Comparison of ENCODE assay signal across 17 mouse cellular contexts in genomic region chr13:92685273-92685672, GRCm38 (mm10).
DNase-seq lines count a peak whose midpoint lies in the region; ATAC-seq and TF ChIP-seq lines count a peak whose summit lies in the region.
"Had no signal": no experiment of that assay in that cellular context is flagged by ENCODE, and none has a peak within 500 bp of the region (broad histone marks: within the 10 kb centered on the region; RNA-seq: fewer than 3 reads in every experiment).

No protein-coding gene starts in this region.

- no peak overlapping the region for H3K4me2 ChIP-seq in heart, postnatal 0 days (ENCODE audit: low read depth, low read length)
- H3K4me2 ChIP-seq: midbrain, embryonic 11.5 days; neural tube, embryonic 12.5 days had no signal

- peaks cover 9% of the 10 kb centered on the region; the same call in 1 of the 2 replicates for H3K4me1 ChIP-seq in heart, postnatal 0 days (ENCODE audit: control insufficient read depth, insufficient read depth)

- 69% methylated on average over 4 of the region's 4 CpGs for WGBS in heart, postnatal 0 days

- no peak for TF ChIP-seq CTCF in heart, postnatal 0 days (IDR thresholded peaks at IDR 0.05; ENCODE audit: low read depth)

- ATAC-seq in heart, postnatal 0 days (ENCODE audit: insufficient read depth, low read depth) = no peak
- ATAC-seq: forebrain, embryonic 14.5 days; hindbrain, embryonic 16.5 days; intestine, postnatal 0 days had no signal

- no peak overlapping the region for H3K4me3 ChIP-seq in heart, postnatal 0 days (ENCODE audit: low read depth, low read length)
- H3K4me3 ChIP-seq: erythroblast, embryonic 14.5 days; neural tube, embryonic 12.5 days had no signal

- DNase-seq in heart, postnatal 0 days (ENCODE audit: low spot score) = peak; percentile 14
- DNase-seq in heart, postnatal 36 days = no peak
- DNase-seq in left cerebral cortex, adult 18-20 months (ENCODE audit: low spot score in 2 of 2) = peak; percentile 35 to 55
- DNase-seq in left cerebral cortex, postnatal 14 days (ENCODE audit: low spot score in 2 of 2) = no peak
- DNase-seq in adrenal gland, adult 8-10 months = peak; percentile 26
- DNase-seq in adrenal gland, postnatal 25 days = peak; percentile 31
- DNase-seq in gastrocnemius, adult 18-20 months (ENCODE audit: low spot score) = no peak
- DNase-seq: cerebellum, adult 8-10 months; liver; lung, adult 2 months; lung, postnatal 4 days had no signal

- H3K36me3 ChIP-seq in heart, postnatal 0 days (replicated peaks; ENCODE audit: control insufficient read depth, insufficient read depth, low read length) = peaks cover 14% of the 10 kb centered on the region; the same call in 1 of the 2 replicates

- no peaks in the 10 kb centered on the region for H3K27me3 ChIP-seq in heart, postnatal 0 days (ENCODE audit: control insufficient read depth, insufficient read depth, low read length)

- no peak for TF ChIP-seq EP300 in heart, postnatal 0 days (IDR thresholded peaks at IDR 0.05; ENCODE audit: low read depth)

- no peaks in the 10 kb centered on the region for H3K9me3 ChIP-seq in heart, postnatal 0 days (replicated peaks; ENCODE audit: control insufficient read depth, low read length)

- H3K27ac ChIP-seq in heart, postnatal 0 days (ENCODE audit: low read depth) = no peak overlapping the region
- H3K27ac ChIP-seq: neural tube, embryonic 12.5 days had no signal

- no peak overlapping the region for H3K9ac ChIP-seq in heart, postnatal 0 days (replicated peaks; ENCODE audit: low read depth, low read length)
- H3K9ac ChIP-seq: neural tube, embryonic 12.5 days had no signal

- intact Hi-C loops in heart, postnatal 36 days (cut with DNase I) = no loop called here
- intact Hi-C loops in left cerebral cortex, postnatal 14 days (cut with DNase I) = no loop called here

Comparison
In these comparisons a context has a peak if more than half of its experiments do, and no peak if none do; other contexts are left out.
1. DNase-seq: peak in heart, postnatal 0 days (single experiment), left cerebral cortex, adult 18-20 months (2 of 2), adrenal gland, adult 8-10 months (single experiment) and adrenal gland, postnatal 25 days (single experiment); none in heart, postnatal 36 days (0 of 2), left cerebral cortex, postnatal 14 days (0 of 2) and gastrocnemius, adult 18-20 months (single experiment).